Mouse (Mus musculus) kidney, postnatal 10 days (tissue): ENCODE results near the gene Mrps18b.
A peak's percentile ranks its signal among the peaks of the same experiment; 100 is the strongest.
"Not testable (repeated sequence)": the region's sequence is repeated elsewhere in the genome, so short reads cannot be mapped to it uniquely, and the experiment has no call there.

Source experiments
- DNase-seq: peaks from one replicate; pipeline ENCODE4 v3.0.0; 2021; ENCODE audit warnings: mixed read lengths

Mrps18b gene

DNA sequence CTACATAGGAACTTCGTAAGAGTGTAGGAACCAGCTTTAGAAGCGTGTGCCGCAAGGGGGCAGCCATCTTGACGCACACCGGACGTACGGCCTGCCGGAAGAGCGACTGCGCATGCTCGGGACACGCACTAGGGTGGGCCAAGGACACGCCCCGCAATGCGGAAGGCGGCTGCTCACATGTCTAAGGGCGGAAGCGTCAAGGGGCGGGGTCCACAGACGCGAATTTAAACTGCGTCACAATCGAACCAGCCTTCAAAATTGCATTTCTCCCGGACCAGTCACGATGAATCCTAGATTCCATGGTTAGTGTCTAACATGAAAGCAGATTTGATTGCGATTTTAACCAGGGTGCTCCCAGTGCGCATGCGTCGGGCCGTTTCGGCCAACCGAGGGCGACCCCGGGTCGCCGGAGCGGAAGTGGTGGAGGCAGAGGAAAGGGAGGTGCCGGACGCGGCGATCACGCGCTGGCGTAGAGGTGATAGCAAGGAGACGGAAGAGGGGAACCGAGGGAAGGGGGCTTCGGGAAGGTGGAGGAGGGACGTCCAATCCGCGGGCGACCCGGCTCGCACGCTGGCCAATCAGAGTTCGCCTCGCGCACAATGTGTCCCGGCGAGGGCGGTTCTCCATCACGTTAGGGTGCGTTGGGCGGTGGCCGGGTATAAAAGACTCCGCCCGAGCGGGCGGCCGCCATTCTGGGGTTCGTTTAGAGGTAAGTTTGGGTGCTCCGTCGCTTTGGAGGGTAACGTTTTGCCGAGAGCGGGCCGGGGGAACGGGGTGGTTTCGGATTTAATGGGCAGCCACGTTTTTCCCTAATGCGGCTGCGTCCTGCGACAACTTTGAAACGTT, at the start of gene Mrps18b, which contains the start of gene Ppp1r10:
Mrps18b (minus strand) TSS at position 93 of the 846 bp plus-strand sequence.
Ppp1r10 (plus strand) TSS at position 138 of the 846 bp plus-strand sequence.
- DNase-seq, result peak; percentile 99

- DNase-seq, result no peak
Measured at GRCm38 (mm10) chr17:35963279-35963678, 47.1 kb upstream of the Mrps18b start.

- no peak for DNase-seq
Measured at GRCm38 (mm10) chr17:35958533-35959223, 42.5 kb upstream of the Mrps18b start.

- DNase-seq, result no peak
Measured at GRCm38 (mm10) chr17:35954665-35955064, 38.5 kb upstream of the Mrps18b start.

DNA sequence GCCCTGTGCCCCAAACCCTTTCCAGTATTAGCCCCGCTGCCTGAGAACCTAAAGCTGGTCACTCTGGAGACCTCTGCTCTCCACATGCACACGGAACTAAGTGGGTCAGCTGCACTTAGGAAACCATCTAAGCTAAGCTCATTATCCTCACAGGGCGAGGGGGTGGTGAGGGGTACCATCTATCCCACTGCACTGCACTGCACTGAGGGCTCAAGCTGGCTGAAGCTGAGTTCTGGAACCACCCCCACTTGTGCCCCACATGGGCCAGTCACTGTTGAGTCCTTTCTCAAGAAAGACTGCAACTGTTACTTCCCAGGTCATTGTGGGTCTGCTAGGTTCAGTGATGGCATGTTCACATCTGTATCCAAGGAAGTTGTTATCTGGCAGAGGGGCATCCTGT, 36.4 kb upstream of the Mrps18b start:
- DNase-seq, result not testable (repeated sequence)

DNA sequence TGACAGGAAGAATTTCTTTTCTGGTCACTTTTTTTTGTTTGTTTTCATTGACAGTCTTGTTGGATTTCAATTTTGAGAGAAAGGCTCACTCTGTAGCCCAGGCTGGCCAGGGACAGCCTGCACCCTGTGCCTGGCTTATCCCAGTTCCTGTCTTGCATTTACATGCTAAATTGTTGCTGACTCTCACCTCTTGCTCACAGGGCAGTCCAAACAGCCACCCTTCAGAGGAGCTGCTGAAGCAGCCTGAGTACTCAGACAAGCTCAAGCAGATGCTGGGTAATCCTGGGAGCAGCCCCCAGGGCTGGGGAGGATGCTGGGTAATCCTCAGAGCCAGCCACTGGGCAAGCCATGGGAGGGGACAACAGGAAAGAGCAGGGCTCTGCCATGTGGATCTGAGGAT, 34.8 kb upstream of the Mrps18b start:
- not testable (repeated sequence) for DNase-seq

- DNase-seq, result no peak
Measured at GRCm38 (mm10) chr17:35939941-35940340, 23.8 kb upstream of the Mrps18b start.

- DNase-seq, result no peak
Measured at GRCm38 (mm10) chr17:35939108-35939507, 22.9 kb upstream of the Mrps18b start.

GRCm38 (mm10) chr17:35937700-35938348, 21.6 kb upstream of the Mrps18b start:
- peak; percentile 61 for DNase-seq

DNA sequence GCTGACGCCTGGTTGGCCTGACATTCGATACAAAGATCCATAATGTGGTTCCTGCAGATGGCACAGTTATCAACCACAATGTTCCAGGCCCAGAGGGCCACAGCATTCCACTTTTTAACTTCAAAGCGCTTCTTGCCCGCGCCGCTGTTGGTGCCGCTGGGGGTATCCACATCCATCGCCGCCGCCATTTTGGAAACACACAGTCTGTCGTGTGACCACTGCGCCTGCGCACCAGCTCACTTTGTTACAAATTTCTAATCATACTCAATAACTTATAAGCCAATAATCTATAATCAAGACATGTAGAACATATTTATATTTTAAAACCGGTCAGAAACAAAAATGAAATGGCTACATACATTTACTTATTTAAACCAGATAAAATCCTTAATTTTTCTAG, 19.6 kb upstream of the Mrps18b start:
- not testable (repeated sequence) for DNase-seq

DNA sequence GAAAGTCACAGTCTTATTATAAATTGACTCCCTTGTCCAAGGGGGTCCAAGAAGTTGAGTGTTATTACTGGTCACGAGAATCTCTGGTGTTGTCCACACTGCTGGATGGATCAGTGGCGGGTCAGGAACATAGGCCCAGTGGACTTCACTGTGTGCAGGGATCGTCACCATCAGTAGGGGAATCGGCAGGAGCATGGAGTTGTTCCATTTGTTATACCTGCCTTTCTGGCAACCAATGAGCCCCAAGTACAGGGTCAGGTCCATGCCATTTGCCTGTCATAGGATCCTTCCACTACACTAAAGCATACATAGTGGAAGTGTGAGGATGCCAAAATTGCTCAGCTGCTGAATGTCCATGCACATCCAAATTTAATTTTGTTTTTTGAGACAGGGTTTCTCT, 16.4 kb upstream of the Mrps18b start:
- DNase-seq, result no peak

DNA sequence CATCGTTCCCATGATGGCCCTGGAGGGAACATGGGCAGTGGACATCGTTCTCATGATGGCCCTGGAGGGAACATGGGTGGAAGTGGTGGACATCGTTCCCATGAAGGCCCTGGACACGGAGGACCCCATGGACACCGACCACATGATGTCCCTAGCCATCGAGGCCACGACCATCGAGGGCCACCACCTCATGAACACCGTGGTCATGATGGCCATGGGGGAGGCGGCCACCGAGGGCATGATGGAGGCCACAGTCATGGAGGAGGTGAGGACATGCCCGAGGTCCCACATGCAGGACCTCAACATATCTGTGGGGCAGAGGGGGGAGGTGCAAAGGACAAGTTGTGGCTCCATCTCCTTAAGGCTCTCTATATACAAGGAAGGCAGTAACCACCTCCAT, 14.4 kb upstream of the Mrps18b start:
- DNase-seq, result no peak

DNA sequence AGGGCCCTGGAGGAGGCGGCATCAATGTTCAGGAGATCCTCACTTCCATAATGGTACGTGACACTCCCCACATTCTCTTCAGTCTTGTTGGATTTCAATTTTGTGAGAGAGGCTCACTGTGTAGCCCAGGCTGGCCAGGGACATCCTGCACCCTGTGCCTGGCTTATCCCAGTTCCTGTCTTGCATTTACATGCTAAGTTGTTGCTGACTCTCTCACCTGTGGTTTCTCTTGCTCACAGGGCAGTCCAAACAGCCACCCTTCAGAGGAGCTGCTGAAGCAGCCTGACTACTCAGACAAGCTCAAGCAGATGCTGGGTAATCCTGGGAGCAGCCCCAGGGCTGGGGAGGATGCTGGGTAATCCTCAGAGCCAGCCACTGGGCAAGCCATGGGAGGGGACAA, 13.3 kb upstream of the Mrps18b start:
- DNase-seq, result no peak

DNA sequence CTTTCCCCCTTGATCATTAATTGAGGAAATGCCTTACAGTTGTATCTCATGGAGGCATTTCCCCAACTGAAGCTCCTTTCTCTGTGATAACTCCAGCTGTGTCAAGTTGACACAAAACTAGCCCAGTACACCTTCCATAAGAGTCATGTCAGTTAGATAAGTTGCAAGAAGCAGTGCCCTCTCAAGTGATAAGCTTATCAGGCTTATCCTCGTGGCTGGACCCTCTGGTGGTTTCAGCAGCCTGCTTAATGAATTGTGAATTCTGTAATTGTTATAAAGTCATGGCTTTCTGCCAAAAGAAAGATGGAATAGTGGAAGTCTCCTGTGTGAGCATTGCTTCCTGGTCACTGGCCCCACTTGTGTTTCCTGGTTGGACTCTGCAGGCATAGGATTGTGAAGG, 11.3 kb upstream of the Mrps18b start:
- DNase-seq, result no peak

DNA sequence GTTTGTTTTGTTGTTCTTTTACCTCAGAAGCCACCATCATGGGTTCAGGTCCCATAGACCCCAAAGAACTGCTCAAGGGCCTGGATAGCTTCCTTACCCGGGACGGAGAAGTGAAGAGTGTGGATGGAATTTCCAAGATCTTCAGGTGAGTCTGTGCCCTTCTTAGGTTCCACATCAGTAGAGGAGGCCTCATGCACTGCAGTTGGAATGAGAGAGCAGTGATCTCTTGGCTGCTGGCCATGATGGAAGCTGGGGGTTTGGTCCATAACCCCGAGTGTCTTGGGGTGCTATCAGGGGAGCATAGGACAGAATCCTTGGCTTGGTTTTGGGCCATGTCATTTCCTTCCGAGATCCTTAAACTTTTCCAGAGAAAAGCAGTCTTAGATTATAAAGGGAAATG, 7.1 kb upstream of the Mrps18b start:
- no peak for DNase-seq

- DNase-seq, result no peak
Measured at GRCm38 (mm10) chr17:35922566-35922965, 6.4 kb upstream of the Mrps18b start.

DNA sequence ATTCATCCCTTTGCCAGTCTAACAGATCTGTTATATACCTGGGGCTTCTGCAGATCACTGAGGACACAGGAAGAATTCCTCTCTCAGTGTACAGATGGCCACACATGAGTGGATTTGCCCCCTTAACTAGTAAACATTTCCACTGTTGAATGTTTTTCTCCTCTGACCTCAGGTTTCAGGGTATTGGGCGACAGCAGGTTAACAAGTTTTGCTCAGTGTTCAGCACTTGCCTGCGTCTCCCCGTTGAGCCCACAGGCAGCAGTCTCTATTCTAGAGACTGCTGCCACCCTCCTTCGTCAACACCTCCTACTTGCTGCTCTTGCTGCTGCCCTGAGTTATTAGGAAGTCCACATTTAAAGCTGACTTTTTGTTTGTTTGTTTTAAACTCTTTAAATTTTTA, 5.5 kb upstream of the Mrps18b start:
- DNase-seq, result no peak

GRCm38 (mm10) chr17:35920862-35921562, 4.8 kb upstream of the Mrps18b start:
- DNase-seq, result peak; percentile 49

GRCm38 (mm10) chr17:35920384-35920783, 4.2 kb upstream of the Mrps18b start:
- DNase-seq, result no peak

DNA sequence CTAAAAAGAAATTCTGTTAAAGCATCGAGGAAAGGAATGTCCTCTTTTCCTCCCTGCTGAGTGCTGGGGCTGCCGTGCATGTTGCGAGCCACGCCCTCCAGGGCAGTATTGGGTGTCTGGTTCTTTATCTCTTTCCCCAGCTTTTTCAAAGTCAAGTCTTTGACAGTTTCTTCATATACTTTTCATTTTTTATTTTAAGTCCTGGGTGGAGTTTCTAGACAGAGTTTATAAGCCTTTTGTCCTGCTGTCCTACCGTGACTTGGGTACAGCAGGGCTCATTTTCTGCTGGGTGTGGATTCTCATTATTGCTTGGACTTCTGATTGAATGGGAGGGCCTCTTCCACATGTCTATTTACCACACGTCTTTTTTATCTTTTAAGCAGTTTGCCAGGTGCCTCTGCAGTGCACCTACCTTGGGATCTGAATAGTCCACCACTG, 3.7 kb upstream of the Mrps18b start:
- DNase-seq, result no peak

- DNase-seq, result peak; percentile 98
Measured at GRCm38 (mm10) chr17:35919060-35919715, 3.0 kb upstream of the Mrps18b start.
